Mouse (Mus musculus): Measurements from ENCODE around the gene Mmp17. TPM values are rescaled to one million over a fixed set of nuclear protein-coding genes. Genes with fewer than 3 reads are reported as not detected.

Mmp17 gene
- total RNA-seq (2014; rRNA removed; ENCODE audit: low replicate concordance) (0.43 and 2.6 TPM in 2 replicates), polyA plus RNA-seq (2015; fragmentation: Nextera tagmentation; extraction: Ambion mirVana) (0.41 TPM in 2 replicates)

GRCm38 (mm10) chr5:129583761-129584582, at the start of gene Mmp17:
Gene Mmp17 (plus strand): TSS chr5:129584169.
- TF ChIP-seq CTCF (IDR thresholded peaks at IDR 0.05; ENCODE audit: low read depth), result peak; percentile 65
- no peak for TF ChIP-seq EP300 (IDR thresholded peaks at IDR 0.05; ENCODE audit: low read depth)
- WGBS, result under 1% methylated on average over 66 of the region's 80 CpGs

GRCm38 (mm10) chr5:129534500-129534899, 49.5 kb upstream of the Mmp17 start:
- ATAC-seq (ENCODE audit: insufficient read depth, low read depth) (peak; percentile 93), DNase-seq (ENCODE audit: low spot score) (peak; percentile 65)
- Histone ChIP-seq H3K4me2 (ENCODE audit: low read depth, low read length) (no peak overlapping the region), H3K4me1 (ENCODE audit: control insufficient read depth, insufficient read depth) (peaks cover 26% of the 10 kb centered on the region), H3K4me3 (ENCODE audit: low read depth, low read length) (no peak overlapping the region), H3K9me3 (replicated peaks; ENCODE audit: control insufficient read depth, low read length) (no peaks in the 10 kb centered on the region), H3K27ac (ENCODE audit: low read depth) (peak overlapping the region; percentile 86), H3K36me3 (replicated peaks; ENCODE audit: control insufficient read depth, insufficient read depth, low read length) (peaks cover 21% of the 10 kb centered on the region), H3K27me3 (ENCODE audit: control insufficient read depth, insufficient read depth, low read length) (no peaks in the 10 kb centered on the region), H3K9ac (replicated peaks; ENCODE audit: low read depth, low read length) (no peak overlapping the region)
- TF ChIP-seq CTCF (IDR thresholded peaks at IDR 0.05; ENCODE audit: low read depth), result no peak
- TF ChIP-seq EP300 (IDR thresholded peaks at IDR 0.05; ENCODE audit: low read depth), result peak; percentile 79; the same call in 1 of the 2 replicates
- WGBS, result 22% methylated on average over 2 of the region's 2 CpGs

More at GRCm38 (mm10) chr5:129583761-129584582, at the start of gene Mmp17:
- Histone ChIP-seq H3K4me3 (ENCODE audit: low read depth, low read length) (peak within 1 kb of the TSS; percentile 83), H3K36me3 (replicated peaks; ENCODE audit: control insufficient read depth, insufficient read depth, low read length) (no peaks in the 10 kb centered on the region), H3K9ac (replicated peaks; ENCODE audit: low read depth, low read length) (peak within 1 kb of the TSS; percentile 65), H3K9me3 (replicated peaks; ENCODE audit: control insufficient read depth, low read length) (no peaks in the 10 kb centered on the region), H3K27ac (ENCODE audit: low read depth) (no peak within 1 kb of the TSS), H3K27me3 (ENCODE audit: control insufficient read depth, insufficient read depth, low read length) (peaks cover 71% of the 10 kb centered on the region), H3K4me2 (ENCODE audit: low read depth, low read length) (peak within 1 kb of the TSS; percentile 100), H3K4me1 (ENCODE audit: control insufficient read depth, insufficient read depth) (peaks cover 16% of the 10 kb centered on the region)
- peak; percentile 92 for ATAC-seq (ENCODE audit: insufficient read depth, low read depth)
- peak; percentile 84 for DNase-seq (ENCODE audit: low spot score)

GRCm38 (mm10) chr5:129535021-129535420, 48.9 kb upstream of the Mmp17 start:
- DNase-seq (ENCODE audit: low spot score) (no peak), ATAC-seq (ENCODE audit: insufficient read depth, low read depth) (no peak)
- no peaks in the 10 kb centered on the region for H3K27me3 ChIP-seq (ENCODE audit: control insufficient read depth, insufficient read depth, low read length)
- no peaks in the 10 kb centered on the region for H3K9me3 ChIP-seq (replicated peaks; ENCODE audit: control insufficient read depth, low read length)
- peak overlapping the region; percentile 86 for H3K27ac ChIP-seq (ENCODE audit: low read depth)
- WGBS, result 93% methylated on average over 2 of the region's 2 CpGs
- H3K4me2 ChIP-seq (ENCODE audit: low read depth, low read length), result no peak overlapping the region
- peaks cover 26% of the 10 kb centered on the region for H3K4me1 ChIP-seq (ENCODE audit: control insufficient read depth, insufficient read depth)
- no peak overlapping the region for H3K4me3 ChIP-seq (ENCODE audit: low read depth, low read length)
- TF ChIP-seq CTCF (IDR thresholded peaks at IDR 0.05; ENCODE audit: low read depth) (no peak), EP300 (IDR thresholded peaks at IDR 0.05; ENCODE audit: low read depth) (no peak)
- H3K9ac ChIP-seq (replicated peaks; ENCODE audit: low read depth, low read length), result no peak overlapping the region
- H3K36me3 ChIP-seq (replicated peaks; ENCODE audit: control insufficient read depth, insufficient read depth, low read length), result peaks cover 21% of the 10 kb centered on the region

- WGBS, result 51% methylated on average over 3 of the region's 3 CpGs
- no peaks in the 10 kb centered on the region for H3K27me3 ChIP-seq (ENCODE audit: control insufficient read depth, insufficient read depth, low read length)
- peak overlapping the region; percentile 86 for H3K27ac ChIP-seq (ENCODE audit: low read depth)
- no peak for DNase-seq (ENCODE audit: low spot score)
- TF ChIP-seq EP300 (IDR thresholded peaks at IDR 0.05; ENCODE audit: low read depth), result no peak
- no peak overlapping the region for H3K4me3 ChIP-seq (ENCODE audit: low read depth, low read length)
- no peak for ATAC-seq (ENCODE audit: insufficient read depth, low read depth)
- no peak overlapping the region for H3K4me2 ChIP-seq (ENCODE audit: low read depth, low read length)
- peaks cover 24% of the 10 kb centered on the region for H3K36me3 ChIP-seq (replicated peaks; ENCODE audit: control insufficient read depth, insufficient read depth, low read length)
- peaks cover 26% of the 10 kb centered on the region for H3K4me1 ChIP-seq (ENCODE audit: control insufficient read depth, insufficient read depth)
- H3K9ac ChIP-seq (replicated peaks; ENCODE audit: low read depth, low read length), result no peak overlapping the region
- H3K9me3 ChIP-seq (replicated peaks; ENCODE audit: control insufficient read depth, low read length), result no peaks in the 10 kb centered on the region
Observed at GRCm38 (mm10) chr5:129535431-129535830, 48.5 kb upstream of the Mmp17 start.

GRCm38 (mm10) chr5:129538826-129539225, 45.1 kb upstream of the Mmp17 start:
- peaks cover 46% of the 10 kb centered on the region for H3K36me3 ChIP-seq (replicated peaks; ENCODE audit: control insufficient read depth, insufficient read depth, low read length)
- H3K4me3 ChIP-seq (ENCODE audit: low read depth, low read length), result no peak overlapping the region
- no peak for TF ChIP-seq CTCF (IDR thresholded peaks at IDR 0.05; ENCODE audit: low read depth)
- TF ChIP-seq EP300 (IDR thresholded peaks at IDR 0.05; ENCODE audit: low read depth), result no peak
- no peaks in the 10 kb centered on the region for H3K9me3 ChIP-seq (replicated peaks; ENCODE audit: control insufficient read depth, low read length)
- no peak overlapping the region for H3K4me2 ChIP-seq (ENCODE audit: low read depth, low read length)
- H3K9ac ChIP-seq (replicated peaks; ENCODE audit: low read depth, low read length), result no peak overlapping the region
- H3K27ac ChIP-seq (ENCODE audit: low read depth), result no peak overlapping the region
- ATAC-seq (ENCODE audit: insufficient read depth, low read depth) (no peak), DNase-seq (ENCODE audit: low spot score) (no peak)
- no peaks in the 10 kb centered on the region for H3K27me3 ChIP-seq (ENCODE audit: control insufficient read depth, insufficient read depth, low read length)
- peaks cover 21% of the 10 kb centered on the region for H3K4me1 ChIP-seq (ENCODE audit: control insufficient read depth, insufficient read depth)
- WGBS, result 79% methylated on average over 4 of the region's 4 CpGs

Data from heart, postnatal 0 days (tissue).